Mouse (Mus musculus): Measurements from ENCODE around the gene Slc18b1. TPM values are rescaled to one million over a fixed set of nuclear protein-coding genes. Genes with fewer than 3 reads are reported as not detected.

The Slc18b1 gene
- total RNA-seq, 2 experiments from 2014 or later: 21.2 to 30.0 TPM

Other genes with a start within 250 kb of the Slc18b1 start
- 100 to 1,000 TPM; 212 to 250 TPM for gene Rps12, start 9.7 kb upstream of the Slc18b1 start, total RNA-seq (2021)
- gene Vnn3, start 54.5 kb downstream of the Slc18b1 start, total RNA-seq (2021): under 1 TPM in 1 of 2 experiments, not detected in 1; 0.26 TPM
- under 1 TPM; 0.14 to 0.39 TPM for gene Vnn1, start 97.7 kb downstream of the Slc18b1 start, total RNA-seq (2021)
- not detected for gene Taar1, start 123.4 kb downstream of the Slc18b1 start, total RNA-seq (2021)
- not detected for gene Taar2, start 141.6 kb downstream of the Slc18b1 start, total RNA-seq (2021)
- not detected for gene Taar3, start 152.6 kb downstream of the Slc18b1 start, total RNA-seq (2021)
- gene Taar4, start 163.5 kb downstream of the Slc18b1 start, total RNA-seq (2021): not detected
- not detected for gene Taar5, start 173.7 kb downstream of the Slc18b1 start, total RNA-seq (2021)
- not detected for gene Taar6, start 188.7 kb downstream of the Slc18b1 start, total RNA-seq (2021)
- gene Taar7a, start 196.5 kb downstream of the Slc18b1 start, total RNA-seq (2021): not detected
- not detected for gene Taar7b, start 203.0 kb downstream of the Slc18b1 start, total RNA-seq (2021)
- gene Taar7d, start 230.2 kb downstream of the Slc18b1 start, total RNA-seq (2021): not detected
- not detected for gene Taar7e, start 240.6 kb downstream of the Slc18b1 start, total RNA-seq (2021)